In the genomic region with DNA sequence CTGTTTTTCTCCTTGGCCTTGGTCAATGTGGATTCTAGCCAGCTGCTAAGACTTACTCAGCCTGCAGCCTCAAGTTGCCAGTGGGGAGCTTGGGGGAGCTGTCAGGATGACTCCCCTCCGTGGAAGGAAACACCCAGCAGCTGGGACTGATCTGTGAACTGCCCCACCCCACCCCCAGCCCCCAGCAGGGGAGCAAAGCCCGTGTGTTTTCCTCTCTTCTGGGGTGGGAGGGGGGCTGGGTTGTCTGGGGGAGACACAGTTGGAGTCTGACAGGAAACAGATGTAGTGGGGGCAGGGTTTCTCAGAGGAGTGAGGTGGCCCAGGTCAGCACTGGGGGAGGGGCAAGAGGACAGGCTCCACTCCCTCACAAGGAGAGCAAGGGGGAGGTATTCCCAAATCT, we compare ENCODE assay signal across 8 mouse cellular contexts. TPM values are rescaled to one million over a fixed set of nuclear protein-coding genes. Genes with fewer than 3 reads are reported as not detected.
DNase-seq lines count a peak whose midpoint lies in the region; ATAC-seq lines count a peak whose summit lies in the region.

No protein-coding gene starts in this region.

- DNase-seq in heart, adult 11 months = peak; percentile 98
- DNase-seq in heart, adult 8-10 months (ENCODE audit: low spot score) = no peak
- DNase-seq in embryo, embryonic 10.5 days (ENCODE audit: low spot score) = peak; percentile 77
- peak; percentile 76 to 79 for DNase-seq in heart, postnatal 10 days
- peak; percentile 85 for DNase-seq in lung, postnatal 10 days
- no peak for DNase-seq in frontal cortex, adult 2 months (ENCODE audit: extremely low spot score in 1 of 2, low spot score in 1 of 2)
- no peak for DNase-seq in layer of hippocampus, adult 8-10 months (ENCODE audit: low spot score in 2 of 2)

- no peak for ATAC-seq in cerebellum, adult (ENCODE audit: insufficient number of reproducible peaks, low FRiP score, low TSS enrichment)

- intact Hi-C loops in heart, postnatal 10 days (cut with DNase I) = no loop called here

RNA-seq across cellular contexts. Expression of gene Ppif, which starts 24.5 kb away (rescaled TPM):
- 100 to 1,000 TPM; 300 to 329 (median 307) TPM for total RNA-seq in heart, adult 8-10 months (2022)
- 100 to 1,000 TPM; 248 to 271 TPM for total RNA-seq in heart, postnatal 10 days (2021)
- 48.2 and 56.4 TPM in 2 replicates for polyA plus RNA-seq in frontal cortex, adult 2 months (2012; rRNA removed)
- total RNA-seq in layer of hippocampus, adult 8-10 months (2022) = 10 to 100 TPM; 25.5 to 30.6 (median 27.9) TPM

RNA-seq across cellular contexts. Expression of gene Zcchc24, which starts 50.4 kb away (rescaled TPM):
- total RNA-seq in heart, adult 8-10 months (2022) = 10 to 100 TPM; 28.3 to 37.1 (median 32.0) TPM
- total RNA-seq in heart, postnatal 10 days (2021) = 10 to 100 TPM; 51.8 to 60.1 TPM
- 46.0 and 46.3 TPM in 2 replicates for polyA plus RNA-seq in frontal cortex, adult 2 months (2012; rRNA removed)
- total RNA-seq in layer of hippocampus, adult 8-10 months (2022) = 10 to 100 TPM; 60.5 to 69.2 (median 63.8) TPM

Comparison
In these comparisons a context has a peak if more than half of its experiments do, and no peak if none do; other contexts are left out.
1. DNase-seq: peak in heart, adult 11 months (single experiment), embryo, embryonic 10.5 days (single experiment), heart, postnatal 10 days (2 of 2) and lung, postnatal 10 days (single experiment); none in heart, adult 8-10 months (single experiment), frontal cortex, adult 2 months (0 of 2) and layer of hippocampus, adult 8-10 months (0 of 2).
2. RNA of gene Ppif, which starts 24.5 kb away (total RNA-seq): 300 to 329 TPM in heart, adult 8-10 months and 248 to 271 TPM in heart, postnatal 10 days; 25.5 to 30.6 TPM in layer of hippocampus, adult 8-10 months; every median in the first group is over 4 times any median in the second.